9 mouse cellular contexts compared by ENCODE assay signal in the genomic region with DNA sequence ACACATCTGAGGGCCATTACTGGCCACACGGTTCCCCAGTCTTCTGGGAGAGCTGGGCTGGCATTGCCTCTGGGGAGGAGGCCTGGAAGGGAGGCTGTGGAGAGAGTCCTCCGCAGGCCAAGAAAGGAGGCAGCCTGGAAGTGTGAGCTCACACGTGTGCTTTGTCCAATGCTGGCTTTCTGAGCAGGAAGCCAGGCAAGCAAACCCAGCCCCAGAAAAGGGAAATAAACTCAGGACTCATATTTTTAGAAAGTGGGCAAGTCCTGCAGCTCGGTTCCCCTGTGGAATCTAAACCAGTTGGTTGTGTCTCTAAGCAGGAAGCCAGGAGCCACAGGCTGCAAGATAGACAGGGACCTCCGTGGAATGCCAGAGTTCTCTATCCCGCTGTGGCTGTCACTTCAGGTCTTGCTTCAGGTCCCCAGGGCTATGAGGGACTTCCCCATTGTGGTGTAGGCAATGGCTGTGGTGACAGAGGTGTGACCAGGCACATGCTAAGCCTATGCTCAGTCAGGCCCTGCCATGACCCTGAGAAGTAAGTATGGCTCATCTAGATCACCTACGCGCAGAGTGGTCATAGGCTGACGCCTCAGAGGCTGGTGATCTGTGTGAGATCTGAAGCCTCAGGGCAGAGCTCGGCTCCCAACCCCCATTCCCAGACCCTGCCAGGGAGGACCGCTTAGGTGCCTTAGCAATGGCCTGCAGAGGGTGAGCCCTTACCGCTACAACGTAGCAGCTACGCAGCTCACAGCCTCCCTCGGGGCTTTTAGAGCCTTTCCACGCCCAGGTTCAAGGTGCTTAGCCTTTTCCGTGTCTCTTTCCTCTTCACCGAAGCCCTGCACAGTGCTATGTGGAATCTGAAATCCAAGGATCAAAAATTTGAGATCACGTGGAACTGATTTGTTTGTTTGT. TPM values are rescaled to one million over a fixed set of nuclear protein-coding genes. Genes with fewer than 3 reads are reported as not detected.
DNase-seq lines count a peak whose midpoint lies in the region; ATAC-seq and TF ChIP-seq lines count a peak whose summit lies in the region.
"Had no signal": no experiment of that assay in that cellular context is flagged by ENCODE, and none has a peak within 500 bp of the region (broad histone marks: within the 10 kb centered on the region; RNA-seq: fewer than 3 reads in every experiment).

No protein-coding gene starts in this region.

- no peak for DNase-seq in kidney, adult 9 months
- DNase-seq in testis, postnatal 10 days (ENCODE audit: low spot score): no peak
- peak; percentile 27 for DNase-seq in liver, postnatal 0 days
- DNase-seq in hindbrain, embryonic 14.5 days (ENCODE audit: low spot score): no peak
- no peak for DNase-seq in right cerebral cortex, adult 18-20 months
- DNase-seq in gastrocnemius, postnatal 14 days: no peak

- WGBS in kidney, embryonic 15.5 days: 75% methylated on average over 19 of the region's 19 CpGs
- WGBS in liver, postnatal 0 days (ENCODE audit: insufficient replicate concordance): 60% methylated on average over 19 of the region's 19 CpGs
- WGBS in hindbrain, embryonic 14.5 days: 81% methylated on average over 19 of the region's 19 CpGs

- H3K4me1 ChIP-seq in kidney, embryonic 15.5 days: peaks cover 8% of the 10 kb centered on the region
- H3K4me1 ChIP-seq in testis, adult 2 months (ENCODE audit: control insufficient read depth, insufficient read depth, low read length): peaks cover 9% of the 10 kb centered on the region
- H3K4me1 ChIP-seq in liver, postnatal 0 days (ENCODE audit: insufficient read depth): no peaks in the 10 kb centered on the region; the same call in 1 of the 2 replicates
- H3K4me1 ChIP-seq in hindbrain, embryonic 14.5 days (replicated peaks; ENCODE audit: control insufficient read depth, insufficient read depth, low read length): no peaks in the 10 kb centered on the region

- no peak overlapping the region for H3K4me3 ChIP-seq in kidney, embryonic 15.5 days (replicated peaks)
- H3K4me3 ChIP-seq in testis, adult 2 months (ENCODE audit: control insufficient read depth, low read depth, low read length): peak overlapping the region; percentile 37
- no peak overlapping the region for H3K4me3 ChIP-seq in liver, postnatal 0 days (ENCODE audit: low read depth, low read length)
- H3K4me3 ChIP-seq in hindbrain, embryonic 14.5 days (replicated peaks; ENCODE audit: low read length): no peak overlapping the region

- H3K9ac ChIP-seq in kidney, embryonic 15.5 days: no peak overlapping the region
- no peak overlapping the region for H3K9ac ChIP-seq in liver, postnatal 0 days (replicated peaks)
- H3K9ac ChIP-seq in hindbrain, embryonic 14.5 days: no peak overlapping the region

- no peak for TF ChIP-seq POLR2A in testis, adult 2 months (IDR thresholded peaks at IDR 0.05; ENCODE audit: control insufficient read depth, low read depth, low read length)

- 0 out of 2 replicates have a peak, but pooled peaks have one; percentile 3 for TF ChIP-seq CTCF in testis, adult 2 months (IDR thresholded peaks at IDR 0.05; ENCODE audit: control insufficient read depth, insufficient read depth, insufficient replicate concordance, low read depth, low read length)
- no peak for TF ChIP-seq CTCF in liver, postnatal 0 days (IDR thresholded peaks at IDR 0.05; ENCODE audit: low read depth)

- no peaks in the 10 kb centered on the region for H3K9me3 ChIP-seq in kidney, embryonic 15.5 days (replicated peaks)
- H3K9me3 ChIP-seq in liver, postnatal 0 days (ENCODE audit: low read length): no peaks in the 10 kb centered on the region
- no peaks in the 10 kb centered on the region for H3K9me3 ChIP-seq in hindbrain, embryonic 14.5 days (ENCODE audit: control insufficient read depth, low read length)
- H3K9me3 ChIP-seq: G1E had no signal

- 0 out of 2 replicates have a peak, but pooled peaks have one; percentile 13 for ATAC-seq in kidney, embryonic 15.5 days (replicated peaks; ENCODE audit: low FRiP score)
- ATAC-seq in liver, postnatal 0 days: peak; percentile 36; the same call in 1 of the 2 replicates
- no peak for ATAC-seq in hindbrain, embryonic 14.5 days (ENCODE audit: low FRiP score)

- intact Hi-C loops in gastrocnemius, postnatal 14 days (cut with DNase I; ENCODE audit: low total_unique reads): no loop called here

- H3K36me3 ChIP-seq in kidney, embryonic 15.5 days: no peaks in the 10 kb centered on the region
- H3K36me3 ChIP-seq in testis, adult 2 months (ENCODE audit: control insufficient read depth, insufficient read depth, low read length): no peaks in the 10 kb centered on the region
- H3K36me3 ChIP-seq in liver, postnatal 0 days (replicated peaks; ENCODE audit: insufficient read depth, low read length): no peaks in the 10 kb centered on the region
- no peaks in the 10 kb centered on the region for H3K36me3 ChIP-seq in hindbrain, embryonic 14.5 days (replicated peaks; ENCODE audit: control insufficient read depth, insufficient read depth)
- H3K36me3 ChIP-seq: G1E had no signal

- H3K27me3 ChIP-seq in kidney, embryonic 15.5 days: no peaks in the 10 kb centered on the region
- no peaks in the 10 kb centered on the region for H3K27me3 ChIP-seq in testis, adult 2 months (ENCODE audit: control insufficient read depth, insufficient read depth, low read length)
- H3K27me3 ChIP-seq in liver, postnatal 0 days (ENCODE audit: insufficient read depth, low read length): no peaks in the 10 kb centered on the region
- no peaks in the 10 kb centered on the region for H3K27me3 ChIP-seq in hindbrain, embryonic 14.5 days (ENCODE audit: control insufficient read depth, insufficient read depth, low read length)

- no peak overlapping the region for H3K4me2 ChIP-seq in kidney, embryonic 15.5 days
- H3K4me2 ChIP-seq in liver, postnatal 0 days (ENCODE audit: low read depth, low read length): no peak overlapping the region
- no peak overlapping the region for H3K4me2 ChIP-seq in hindbrain, embryonic 14.5 days (replicated peaks)

- TF ChIP-seq EP300 in liver, postnatal 0 days (IDR thresholded peaks at IDR 0.05; ENCODE audit: low read depth): no peak

- H3K27ac ChIP-seq in kidney, embryonic 15.5 days: no peak overlapping the region
- no peak overlapping the region for H3K27ac ChIP-seq in testis, adult 2 months (ENCODE audit: control insufficient read depth, insufficient read depth, low read depth, low read length)
- no peak overlapping the region for H3K27ac ChIP-seq in liver, postnatal 0 days (ENCODE audit: low read depth)
- H3K27ac ChIP-seq in hindbrain, embryonic 14.5 days: no peak overlapping the region

RNA-seq across cellular contexts. Expression of a gene that starts 44.1 kb away (rescaled TPM):
- polyA plus RNA-seq in kidney, embryonic 15.5 days (2015; fragmentation: Nextera tagmentation; extraction: Ambion mirVana): 12.7 and 15.3 TPM in 2 replicates
- polyA plus RNA-seq in testis, adult 2 months (2012; rRNA removed): 1.3 and 1.9 TPM in 2 replicates
- 10.3 and 15.8 TPM in 2 replicates for polyA plus RNA-seq in liver, postnatal 0 days (2015; fragmentation: Nextera tagmentation; extraction: Ambion mirVana)
- 6.2 and 7.7 TPM in 2 replicates for polyA plus RNA-seq in hindbrain, embryonic 14.5 days (2014; fragmentation: Nextera tagmentation; extraction: Ambion mirVana)
- 1 to 10 TPM; 2.9 to 3.7 TPM for total RNA-seq in gastrocnemius, postnatal 14 days (2021)
- polyA plus RNA-seq: G1E had no signal
